Mouse (Mus musculus) kidney, postnatal 0 days (tissue): Measurements from ENCODE around the gene Trim47. TPM values are rescaled to one million over a fixed set of nuclear protein-coding genes. Genes with fewer than 3 reads are reported as not detected.

Source experiments
- ATAC-seq: fragments of 200-750 bp; cut with Nextera tagmentation; replicated peaks from 2 replicates; pipeline ENCODE4 v1.8.0; 2017; ENCODE audit warnings: low read depth, moderate number of reproducible peaks, moderate TSS enrichment, moderate library complexity; ENCODE audit not compliant: low FRiP score
- DNase-seq: peaks from one replicate; pipeline ENCODE4 v3.0.0-alpha.2; 2016; ENCODE audit warnings: low spot score
- H3K27ac ChIP-seq: fragments of 300-500 bp; sonication (generic); 2 replicates; pipeline ENCODE4 v1.5.1; 2014; ENCODE audit warnings: mild to moderate bottlenecking
- H3K27me3 ChIP-seq: fragments of 300-500 bp; sonication (generic); 2 replicates; pipeline ENCODE4 v1.6.1; 2014; ENCODE audit warnings: low read length, mixed read lengths; ENCODE audit not compliant: insufficient read depth
- H3K36me3 ChIP-seq: fragments of 300-500 bp; sonication (generic); 2 replicates; pipeline ENCODE4 v1.6.1; 2014; ENCODE audit warnings: low read length, mixed read lengths; ENCODE audit not compliant: insufficient read depth
- H3K4me1 ChIP-seq: fragments of 300-500 bp; sonication (generic); replicated peaks from 2 replicates; pipeline ENCODE4 v1.6.1; 2014; ENCODE audit warnings: antibody characterized with exemption, low read length, mixed read lengths; ENCODE audit not compliant: insufficient read depth
- H3K4me2 ChIP-seq: fragments of 300-500 bp; sonication (generic); 2 replicates; pipeline ENCODE4 v1.6.1; 2014; ENCODE audit warnings: mild to moderate bottlenecking, low read length, moderate library complexity, mixed read lengths
- H3K4me3 ChIP-seq: fragments of 300-500 bp; sonication (generic); replicated peaks from 2 replicates; pipeline ENCODE4 v1.5.1; 2014; ENCODE audit warnings: low read depth, low read length
- H3K9ac ChIP-seq: fragments of 300-500 bp; sonication (generic); 2 replicates; pipeline ENCODE4 v1.6.1; 2014; ENCODE audit warnings: low read depth, low read length
- H3K9me3 ChIP-seq: fragments of 300-500 bp; sonication (generic); replicated peaks from 2 replicates; pipeline ENCODE4 v1.6.1; 2016; ENCODE audit warnings: low read length, inconsistent platforms, mixed read lengths
- CTCF ChIP-seq: IDR thresholded peaks from 2 replicates; pipeline ENCODE4 v1.5.1; 2016; ENCODE audit warnings: antibody characterized with exemption, low read depth, mild to moderate bottlenecking, moderate library complexity
- WGBS: fragments of 180-500 bp; shearing (Covaris S2); extraction: QIAGEN DNeasy Blood & Tissue Kit; methylation state at CpG from one replicate; pipeline ENCODE4 v1.1.7; 2014; 5-methylcytosine and 5-hydroxymethylcytosine counted together
- polyA plus RNA-seq: library from polyadenylated mRNA; unstranded; fragments of >200 nt; fragmentation: Nextera tagmentation; extraction: Ambion mirVana; gene quantifications from 2 replicates; pipeline ENCODE4 v1.2.1, GENCODE M21; 2015

Trim47 gene
- polyA plus RNA-seq, 1 experiment from 2014 or later: 40.8 TPM

- Histone ChIP-seq H3K4me1 (peaks cover 13% of the 10 kb centered on the region), H3K9me3 (no peaks in the 10 kb centered on the region), H3K4me2 (no peak overlapping the region), H3K27me3 (no peaks in the 10 kb centered on the region), H3K9ac (no peak overlapping the region), H3K36me3 (peaks cover 18% of the 10 kb centered on the region), H3K4me3 (no peak overlapping the region), H3K27ac (no peak overlapping the region)
- WGBS: 73% methylated on average over 7 of the region's 7 CpGs
- TF ChIP-seq CTCF: no peak
- DNase-seq (no peak), ATAC-seq (no peak)
Measured at GRCm38 (mm10) chr11:116076266-116076540, 50.8 kb downstream of the Trim47 start.

- H3K27ac ChIP-seq: no peak overlapping the region
- no peak for DNase-seq
- no peak for TF ChIP-seq CTCF
- peaks cover 14% of the 10 kb centered on the region for H3K36me3 ChIP-seq
- no peak overlapping the region for H3K4me2 ChIP-seq
- H3K4me1 ChIP-seq: peaks cover 13% of the 10 kb centered on the region
- H3K4me3 ChIP-seq: no peak overlapping the region
- H3K9me3 ChIP-seq: no peaks in the 10 kb centered on the region
- no peak for ATAC-seq
- H3K9ac ChIP-seq: no peak overlapping the region
- 60% methylated on average over 19 of the region's 20 CpGs for WGBS
- no peaks in the 10 kb centered on the region for H3K27me3 ChIP-seq
Measured at GRCm38 (mm10) chr11:116075539-116076265, 51.3 kb downstream of the Trim47 start.

GRCm38 (mm10) chr11:116074436-116074991, 52.5 kb downstream of the Trim47 start:
- H3K27ac ChIP-seq: no peak overlapping the region
- no peaks in the 10 kb centered on the region for H3K9me3 ChIP-seq
- DNase-seq: no peak
- peaks cover 13% of the 10 kb centered on the region for H3K4me1 ChIP-seq
- no peak overlapping the region for H3K4me3 ChIP-seq
- WGBS: 44% methylated on average over 7 of the region's 7 CpGs
- peaks cover 3% of the 10 kb centered on the region; the same call in 1 of the 2 replicates for H3K36me3 ChIP-seq
- TF ChIP-seq CTCF: no peak
- no peaks in the 10 kb centered on the region for H3K27me3 ChIP-seq
- ATAC-seq: no peak
- no peak overlapping the region for H3K4me2 ChIP-seq
- H3K9ac ChIP-seq: no peak overlapping the region

GRCm38 (mm10) chr11:116072608-116073007, 54.4 kb downstream of the Trim47 start:
- no peak overlapping the region for H3K27ac ChIP-seq
- H3K36me3 ChIP-seq: no peaks in the 10 kb centered on the region
- ATAC-seq: no peak
- no peak for DNase-seq
- 74% methylated on average over 3 of the region's 3 CpGs for WGBS
- no peak overlapping the region for H3K9ac ChIP-seq
- H3K9me3 ChIP-seq: no peaks in the 10 kb centered on the region
- 0 out of 2 replicates have a peak, but pooled peaks cover 2% of the 10 kb centered on the region for H3K4me1 ChIP-seq
- no peak overlapping the region for H3K4me2 ChIP-seq
- no peak overlapping the region for H3K4me3 ChIP-seq
- TF ChIP-seq CTCF: no peak
- H3K27me3 ChIP-seq: no peaks in the 10 kb centered on the region

GRCm38 (mm10) chr11:116071510-116071909, 55.5 kb downstream of the Trim47 start:
- WGBS: 61% methylated on average over 5 of the region's 5 CpGs

GRCm38 (mm10) chr11:116065345-116065744, 61.7 kb downstream of the Trim47 start:
- Histone ChIP-seq H3K4me1 (no peaks in the 10 kb centered on the region), H3K27me3 (no peaks in the 10 kb centered on the region), H3K9me3 (no peaks in the 10 kb centered on the region), H3K4me3 (no peak overlapping the region), H3K4me2 (no peak overlapping the region), H3K36me3 (peaks cover 11% of the 10 kb centered on the region), H3K27ac (no peak overlapping the region), H3K9ac (no peak overlapping the region)
- no peak for ATAC-seq
- 87% methylated on average over 12 of the region's 12 CpGs for WGBS
- TF ChIP-seq CTCF: no peak
- DNase-seq: no peak

More at GRCm38 (mm10) chr11:116071510-116071909, 55.5 kb downstream of the Trim47 start:
- no peaks in the 10 kb centered on the region for H3K36me3 ChIP-seq
- ATAC-seq (no peak), DNase-seq (no peak)
- H3K9me3 ChIP-seq: no peaks in the 10 kb centered on the region
- no peak overlapping the region for H3K9ac ChIP-seq
- H3K4me3 ChIP-seq: no peak overlapping the region
- H3K27ac ChIP-seq: no peak overlapping the region
- no peaks in the 10 kb centered on the region for H3K27me3 ChIP-seq
- TF ChIP-seq CTCF: peak; percentile 56
- H3K4me2 ChIP-seq: no peak overlapping the region
- no peaks in the 10 kb centered on the region for H3K4me1 ChIP-seq
